Mouse (Mus musculus): ENCODE measurements at regions not wholly inside any gene's neighbourhood (a gene's known extent, or its start where the extent isn't known, plus 50 kb on each side); places are given as distances from the start of the nearest gene placed in this dataset.
A peak's percentile ranks its signal among the peaks of the same experiment; 100 is the strongest.
"Not testable (repeated sequence)": the region's sequence is repeated elsewhere in the genome, so short reads cannot be mapped to it uniquely, and the experiment has no call there.

- not testable (repeated sequence) for DNase-seq (ENCODE audit: low spot score)
Observed at GRCm38 (mm10) chr1:29737062-29737461, 957.0 kb upstream of the Gm597 start.

DNA sequence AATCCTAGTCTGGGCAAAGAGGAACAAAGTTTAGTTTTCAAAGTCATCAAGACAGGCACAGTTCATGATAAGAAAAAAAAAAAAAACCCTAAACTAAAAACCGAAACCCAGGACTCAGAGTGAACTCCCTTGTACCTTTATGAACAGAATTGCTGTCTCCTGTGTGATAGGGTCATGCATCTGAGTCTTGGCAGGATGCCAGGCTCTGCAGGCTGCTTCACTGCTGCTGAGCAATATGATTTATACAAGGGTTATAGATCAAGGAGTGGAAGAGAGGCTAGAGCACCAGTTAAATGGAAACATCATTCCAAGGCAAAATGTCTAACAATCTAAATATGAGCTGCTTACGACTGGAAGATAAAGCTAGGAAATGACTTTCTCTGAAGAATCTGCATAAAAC lies 951.9 kb upstream of the Gm597 start:
- peak; percentile 9 for DNase-seq (ENCODE audit: low spot score)

Data from retina, embryonic 14.5 days (tissue).